Mouse (Mus musculus): Measurements from ENCODE around the gene March1.

DNA sequence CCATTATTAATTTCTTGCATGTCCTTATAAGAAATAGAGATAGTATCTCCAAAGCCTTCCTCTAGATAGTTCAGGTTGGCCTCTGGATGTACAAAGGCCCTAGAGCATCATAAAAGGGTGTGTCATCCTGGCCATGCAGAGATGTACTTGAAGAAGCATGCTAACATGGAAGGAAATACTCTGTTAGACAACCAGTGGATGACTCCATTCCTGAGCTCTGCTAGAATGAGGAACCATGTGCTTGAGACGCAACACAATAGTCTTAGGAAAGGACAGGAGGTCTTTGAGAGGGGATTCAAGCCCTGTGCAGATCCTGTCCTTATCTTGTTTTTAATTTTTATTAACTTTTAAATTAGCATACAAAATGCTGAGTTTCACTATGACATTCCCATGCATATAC is 819.1 kb downstream of the March1 start:
- no peak for TF ChIP-seq CTCF (IDR thresholded peaks at IDR 0.05; ENCODE audit: low read depth)
- TF ChIP-seq EP300 (optimal IDR thresholded peaks at IDR 0.05) = no peak
